Mouse (Mus musculus) bone marrow, adult 2 months (tissue): ENCODE measurements around the gene Zhx3. TPM values are rescaled to one million over a fixed set of nuclear protein-coding genes. Genes with fewer than 3 reads are reported as not detected.

ENCODE experiments used
- H3K27ac ChIP-seq: fragments of 200-500 bp; 2 replicates; pipeline ENCODE4 v1.5.1; 2012; ENCODE audit warnings: low read depth, mild to moderate bottlenecking, control low read depth, inconsistent platforms, low read length; ENCODE audit not compliant: control insufficient read depth, poor library complexity, insufficient read depth
- H3K4me1 ChIP-seq: fragments of 200-500 bp; 2 replicates; pipeline ENCODE4 v1.6.1; 2011; ENCODE audit warnings: low read length; ENCODE audit not compliant: control insufficient read depth, insufficient read depth
- H3K4me3 ChIP-seq: fragments of 200-500 bp; replicated peaks from 2 replicates; pipeline ENCODE3; 2011; ENCODE audit warnings: mild to moderate bottlenecking, low read depth, low read length, control low read depth; ENCODE audit not compliant: control insufficient read depth
- CTCF ChIP-seq: fragments of 200-500 bp; IDR thresholded peaks from 2 replicates; pipeline ENCODE4 v1.5.1; 2011; ENCODE audit warnings: low read length, control low read depth; ENCODE audit not compliant: control insufficient read depth, insufficient read depth
- POLR2A ChIP-seq: fragments of 200-500 bp; IDR thresholded peaks from 2 replicates; pipeline ENCODE4 v1.6.1; 2011; ENCODE audit warnings: low read depth, mild to moderate bottlenecking, control low read depth, low read length, borderline replicate concordance; ENCODE audit not compliant: control insufficient read depth
- WGBS: fragments of 180-500 bp; shearing (Covaris S2); methylation state at CpG from one replicate; pipeline ENCODE4 v1.1.7; 2018; 5-methylcytosine and 5-hydroxymethylcytosine counted together
- polyA plus RNA-seq: library from polyadenylated mRNA; stranded (reverse); fragments of >200 nt; gene quantifications from 2 replicates; pipeline ENCODE4 v1.2.4, GENCODE M21; 2011; ENCODE audit warnings: low replicate concordance; ENCODE audit not compliant: missing spikeins, insufficient read depth, insufficient read length

Gene Zhx3
- polyA plus RNA-seq, 1 experiment: 3.5 TPM

- no peaks in the 10 kb centered on the region for H3K4me1 ChIP-seq
- no peak overlapping the region for H3K27ac ChIP-seq
- no peak overlapping the region for H3K4me3 ChIP-seq
- no peak for TF ChIP-seq POLR2A
- TF ChIP-seq CTCF: no peak
Measured at GRCm38 (mm10) chr2:160810376-160810775, 62.4 kb downstream of the Zhx3 start.

GRCm38 (mm10) chr2:160806091-160806521 is 66.7 kb downstream of the Zhx3 start:
- TF ChIP-seq POLR2A (no peak), CTCF (no peak)
- Histone ChIP-seq H3K4me1 (no peaks in the 10 kb centered on the region), H3K4me3 (no peak overlapping the region), H3K27ac (no peak overlapping the region)
- WGBS: 67% methylated on average over 3 of the region's 3 CpGs

- no peaks in the 10 kb centered on the region for H3K4me1 ChIP-seq
- TF ChIP-seq POLR2A: no peak
- TF ChIP-seq CTCF: no peak
- no peak overlapping the region for H3K27ac ChIP-seq
- no peak overlapping the region for H3K4me3 ChIP-seq
- WGBS: 80% methylated on average over 4 of the region's 4 CpGs
Measured at GRCm38 (mm10) chr2:160804794-160805527, 67.8 kb downstream of the Zhx3 start.

- 86% methylated on average over 3 of the region's 3 CpGs for WGBS
- no peak overlapping the region for H3K4me3 ChIP-seq
- H3K27ac ChIP-seq: no peak overlapping the region
- TF ChIP-seq CTCF (no peak), POLR2A (no peak)
- no peaks in the 10 kb centered on the region for H3K4me1 ChIP-seq
Measured at GRCm38 (mm10) chr2:160802326-160802725, 70.5 kb downstream of the Zhx3 start.

GRCm38 (mm10) chr2:160800967-160801366 is 71.8 kb downstream of the Zhx3 start:
- Histone ChIP-seq H3K27ac (no peak overlapping the region), H3K4me3 (no peak overlapping the region), H3K4me1 (no peaks in the 10 kb centered on the region)
- 73% methylated on average over 1 of the region's 1 CpGs for WGBS
- TF ChIP-seq POLR2A (no peak), CTCF (no peak)

GRCm38 (mm10) chr2:160798206-160798605 is 74.6 kb downstream of the Zhx3 start:
- Histone ChIP-seq H3K4me3 (no peak overlapping the region), H3K27ac (no peak overlapping the region), H3K4me1 (no peaks in the 10 kb centered on the region)
- 79% methylated on average over 1 of the region's 1 CpGs for WGBS
- TF ChIP-seq CTCF (no peak), POLR2A (no peak)

GRCm38 (mm10) chr2:160796973-160797372 is 75.8 kb downstream of the Zhx3 start:
- H3K4me3 ChIP-seq: no peak overlapping the region
- H3K4me1 ChIP-seq: no peaks in the 10 kb centered on the region
- 33% methylated on average over 2 of the region's 2 CpGs for WGBS
- no peak overlapping the region for H3K27ac ChIP-seq
- TF ChIP-seq POLR2A: no peak
- no peak for TF ChIP-seq CTCF

GRCm38 (mm10) chr2:160793117-160793516 is 79.7 kb downstream of the Zhx3 start:
- no peak for TF ChIP-seq POLR2A
- TF ChIP-seq CTCF: no peak
- no peaks in the 10 kb centered on the region for H3K4me1 ChIP-seq
- no peak overlapping the region for H3K4me3 ChIP-seq
- H3K27ac ChIP-seq: no peak overlapping the region
- WGBS: 27% methylated on average over 2 of the region's 2 CpGs

- H3K4me1 ChIP-seq: no peaks in the 10 kb centered on the region
Measured at GRCm38 (mm10) chr2:160789741-160790140, 83.1 kb downstream of the Zhx3 start.

More at GRCm38 (mm10) chr2:160789741-160790140, 83.1 kb downstream of the Zhx3 start:
- Histone ChIP-seq H3K27ac (no peak overlapping the region), H3K4me3 (no peak overlapping the region)
- TF ChIP-seq CTCF (no peak), POLR2A (no peak)
